Mouse (Mus musculus) hematopoietic stem cell, adult 5-6 weeks (primary cell): ENCODE measurements around the gene Wwp2. TPM values are rescaled to one million over a fixed set of nuclear protein-coding genes. Genes with fewer than 3 reads are reported as not detected.

Source experiments
- ATAC-seq, 2 experiments: fragments of 125-278 bp in 1 of 2; replicated peaks in 1 of 2; 2 replicates each; pipeline ENCODE4 v1.8.0; 2016 to 2017; ENCODE audit warnings: inconsistent platforms in 2 of 2, mild to moderate bottlenecking in 2 of 2, moderate number of reproducible peaks in 2 of 2, low read depth in 1 of 2, moderate TSS enrichment in 1 of 2; ENCODE audit not compliant: low FRiP score in 2 of 2, poor library complexity in 2 of 2, severe bottlenecking in 2 of 2, insufficient read depth in 1 of 2, low TSS enrichment in 1 of 2
- total RNA-seq: library from RNA; stranded (forward); fragments of 172-1452, 232-1000 nt; gene quantifications from 2 replicates; pipeline ENCODE4 v1.2.3, GENCODE M21; 2017

The Wwp2 gene
- total RNA-seq, 1 experiment from 2014 or later: 62.0 TPM

GRCm38 (mm10) chr8:107519860-107520259 lies 83.7 kb downstream of the Wwp2 start:
- ATAC-seq: peak; percentile 33; a peak in 1 of 4 replicates

DNA sequence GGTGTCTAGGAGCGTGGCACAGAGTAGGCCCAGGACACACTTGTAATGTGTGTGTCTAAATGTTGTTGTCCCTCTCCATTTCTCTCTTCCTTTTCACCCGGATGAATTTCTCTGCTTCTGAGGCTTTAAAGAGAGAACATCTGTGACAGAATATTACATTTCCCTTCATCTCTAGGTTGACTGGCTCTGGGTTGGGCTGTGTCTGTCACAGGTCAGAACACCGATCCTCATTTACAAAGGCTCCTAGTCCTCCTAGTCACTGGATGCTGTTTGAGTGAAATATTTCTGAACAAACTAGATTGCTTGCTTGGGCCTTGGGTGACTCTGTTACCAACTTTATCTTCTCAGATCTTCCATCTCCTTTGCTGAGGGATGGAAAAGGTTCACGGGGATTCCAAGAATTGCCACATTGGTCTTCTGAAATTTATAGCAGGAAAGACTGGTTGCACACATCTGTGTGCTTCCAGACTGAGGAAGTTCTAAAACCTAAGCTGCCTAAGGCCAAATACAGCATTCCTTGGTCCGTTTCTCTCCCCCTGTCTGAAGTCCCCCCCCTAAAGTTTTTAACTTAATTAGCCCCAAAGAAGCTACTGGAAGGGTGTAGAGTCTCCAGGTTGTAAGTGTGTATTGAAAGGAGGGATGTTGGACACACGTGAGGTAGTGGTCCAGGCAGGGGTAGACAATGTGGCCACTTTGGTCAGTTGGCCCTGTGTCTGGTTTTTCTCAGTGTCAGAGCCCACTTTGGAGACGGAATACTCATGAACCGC lies 85.8 kb downstream of the Wwp2 start:
- ATAC-seq: 0 out of 4 replicates have a peak, but pooled peaks of 1 of the 2 experiments have one; percentile 4

- peak; percentile 64 to 70 for ATAC-seq
Observed at GRCm38 (mm10) chr8:107522555-107522833, 86.3 kb downstream of the Wwp2 start.

DNA sequence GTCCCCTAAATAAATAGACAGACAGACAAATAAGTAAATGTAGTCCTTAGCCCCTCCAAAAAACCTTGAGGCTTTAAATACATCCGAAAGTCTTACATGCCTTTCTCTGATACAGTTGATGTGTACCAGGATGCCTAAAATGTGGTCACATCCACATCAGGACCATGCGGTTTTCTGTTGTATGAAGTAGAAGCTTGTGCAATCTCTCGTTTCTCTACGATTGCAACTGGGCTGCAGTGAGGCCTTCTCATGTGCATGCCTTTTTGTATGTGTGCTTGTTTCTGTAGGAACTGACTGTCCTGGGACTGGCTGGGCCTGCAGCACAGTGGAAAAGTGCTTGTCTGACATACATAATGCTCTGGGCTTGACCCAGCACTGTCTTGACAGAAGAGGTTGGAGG lies 88.4 kb downstream of the Wwp2 start:
- ATAC-seq: peak in 1 of 2 experiments; percentile 27; a peak in 1 of 4 replicates

DNA sequence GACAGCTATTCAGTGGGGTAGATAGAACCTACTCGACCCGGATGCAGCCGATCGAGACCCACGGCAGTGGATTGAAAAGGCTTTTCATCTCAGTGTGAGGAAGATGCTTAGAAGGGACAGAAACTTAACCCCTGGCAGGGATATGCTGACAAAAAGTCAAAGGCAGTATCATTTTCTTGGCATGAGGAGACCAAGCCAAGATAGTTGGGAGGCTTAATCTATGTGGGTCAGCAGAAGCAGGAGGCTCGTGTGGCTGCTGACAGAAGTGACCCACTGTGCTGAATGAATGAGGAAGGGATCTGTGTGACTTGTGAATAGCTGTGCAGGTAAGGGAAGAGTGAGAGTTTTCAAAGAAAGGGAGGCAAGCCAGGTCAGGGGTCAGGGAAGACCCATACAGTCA lies 92.6 kb downstream of the Wwp2 start:
- ATAC-seq: no peak

DNA sequence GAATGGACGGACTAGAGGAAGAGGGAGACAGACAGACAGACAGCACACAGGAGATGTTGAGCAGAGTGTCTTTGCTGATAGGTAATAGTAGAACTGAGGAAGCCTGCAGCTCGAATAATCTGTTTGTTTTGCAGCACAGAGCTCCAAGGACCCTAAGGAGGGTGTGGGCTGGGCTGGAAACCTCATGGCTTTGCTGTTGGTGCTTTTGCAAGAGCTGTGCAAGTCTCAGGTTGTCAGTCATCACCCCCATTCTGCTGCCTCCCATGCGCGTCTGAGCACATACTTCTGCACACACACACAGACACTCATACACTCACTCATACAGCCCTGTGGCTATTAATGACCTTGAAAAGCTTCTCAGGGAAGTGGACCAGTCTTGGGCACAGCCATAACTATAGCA lies 101.3 kb downstream of the Wwp2 start:
- no peak for ATAC-seq

DNA sequence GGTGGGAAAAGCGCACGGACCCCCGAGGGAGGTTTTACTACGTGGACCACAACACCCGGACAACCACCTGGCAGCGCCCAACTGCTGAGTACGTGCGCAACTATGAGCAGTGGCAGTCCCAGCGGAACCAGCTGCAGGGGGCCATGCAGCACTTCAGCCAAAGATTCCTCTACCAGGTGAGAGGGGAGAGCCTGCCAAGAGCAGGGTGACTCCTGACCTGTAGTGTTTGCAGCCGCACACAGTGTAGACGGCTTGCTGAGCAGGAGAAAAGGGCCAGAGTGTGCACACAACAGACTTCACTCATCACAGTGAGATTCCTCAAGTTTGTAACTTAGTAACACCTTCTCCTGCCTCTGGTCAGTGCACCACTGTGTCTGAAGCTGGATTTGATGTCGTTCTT lies 104.5 kb downstream of the Wwp2 start:
- 0 out of 4 replicates have a peak, but pooled peaks of 1 of the 2 experiments have one; percentile 12 for ATAC-seq

GRCm38 (mm10) chr8:107541369-107541768 lies 105.2 kb downstream of the Wwp2 start:
- ATAC-seq: peak; percentile 62 to 63; a peak in 3 of 4 replicates

GRCm38 (mm10) chr8:107542151-107542550 lies 106.0 kb downstream of the Wwp2 start:
- no peak for ATAC-seq

DNA sequence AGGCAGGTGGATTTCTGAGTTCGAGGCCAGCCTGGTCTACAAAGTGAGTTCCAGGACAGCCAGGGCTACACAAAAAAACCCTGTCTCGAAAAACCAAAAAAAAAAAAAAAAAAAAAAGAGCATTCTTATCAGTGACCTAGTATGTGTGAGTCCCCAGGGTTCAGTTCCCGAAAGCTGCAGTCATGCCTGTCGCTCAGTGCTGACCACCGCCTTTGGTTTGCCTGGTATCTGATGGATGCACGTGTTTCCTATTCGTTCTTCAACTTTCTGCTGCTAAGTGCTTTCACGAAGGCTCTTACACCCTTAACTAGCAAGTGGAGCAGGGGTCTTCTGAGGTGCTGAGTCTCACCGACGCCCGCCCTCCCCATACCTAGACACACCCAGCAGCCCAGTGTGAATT lies 107.5 kb downstream of the Wwp2 start:
- ATAC-seq: no peak

GRCm38 (mm10) chr8:107544211-107544610 lies 108.0 kb downstream of the Wwp2 start:
- no peak for ATAC-seq

GRCm38 (mm10) chr8:107544651-107545174 lies 108.5 kb downstream of the Wwp2 start:
- no peak for ATAC-seq

DNA sequence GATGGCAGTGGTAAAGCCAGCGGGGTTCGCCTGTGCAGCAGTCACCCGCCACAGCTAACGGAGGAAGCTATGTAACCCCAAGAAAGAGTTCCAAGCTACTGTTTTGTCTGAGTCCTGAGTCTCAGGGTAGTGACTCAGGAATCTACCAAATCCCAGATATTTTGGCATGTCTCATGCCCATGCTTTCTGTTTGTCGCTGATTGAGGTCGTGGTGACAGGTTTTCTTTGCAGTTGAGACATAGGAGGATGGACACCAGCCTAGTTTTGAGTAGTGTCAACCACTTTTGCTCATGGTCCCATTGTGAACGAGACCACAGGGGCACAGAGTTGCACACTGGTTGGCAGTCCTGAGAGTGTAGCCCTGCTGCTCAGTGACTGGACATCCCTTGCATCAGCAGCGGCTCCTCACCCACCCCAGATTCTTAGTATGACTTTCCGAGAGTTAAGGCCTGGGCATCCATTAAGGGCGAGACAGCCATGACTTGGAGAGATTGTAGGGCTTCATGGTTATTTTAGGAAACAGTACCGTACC lies 109.5 kb downstream of the Wwp2 start:
- no peak for ATAC-seq

- no peak for ATAC-seq
Observed at GRCm38 (mm10) chr8:107546154-107546553, 110.0 kb downstream of the Wwp2 start.

DNA sequence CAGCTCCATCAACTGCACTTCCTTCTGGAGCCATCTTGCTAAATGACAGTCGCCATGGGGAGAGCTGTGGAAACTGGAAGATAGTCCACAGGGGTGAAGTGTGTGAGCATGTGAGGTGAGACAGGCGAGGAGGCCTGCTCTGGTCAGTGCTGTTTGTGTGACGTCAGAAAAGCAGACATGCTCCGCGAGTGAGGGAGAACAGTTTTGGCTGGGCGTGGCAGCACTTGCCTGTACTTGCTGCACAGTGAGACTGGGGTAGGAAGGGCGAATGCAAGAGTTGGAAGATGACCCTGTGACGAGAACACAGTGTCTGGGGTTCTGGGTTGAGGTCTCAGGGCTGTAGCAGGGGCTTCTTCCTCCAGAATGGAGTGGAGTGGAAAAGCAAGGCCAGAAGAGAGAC lies 110.7 kb downstream of the Wwp2 start:
- ATAC-seq: no peak

DNA sequence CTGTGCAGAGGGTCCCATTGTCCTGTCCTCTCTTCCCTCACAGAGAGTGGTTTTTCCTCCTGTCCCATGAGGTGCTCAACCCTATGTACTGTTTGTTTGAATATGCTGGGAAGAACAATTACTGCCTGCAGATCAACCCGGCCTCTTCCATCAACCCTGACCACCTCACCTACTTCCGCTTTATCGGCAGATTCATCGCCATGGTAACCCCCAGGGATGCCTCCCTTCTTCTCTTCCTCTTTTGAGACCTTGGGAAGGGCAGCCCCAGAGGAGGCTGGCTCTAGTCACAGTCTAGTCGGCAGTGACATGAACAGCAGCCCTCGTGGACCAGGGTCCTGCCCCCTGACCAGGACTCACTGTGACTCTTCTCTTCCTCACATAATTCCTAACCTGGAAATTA lies 116.1 kb downstream of the Wwp2 start:
- peak; percentile 89 to 90 for ATAC-seq

- ATAC-seq: no peak
Observed at GRCm38 (mm10) chr8:107555231-107555630, 119.1 kb downstream of the Wwp2 start.

DNA sequence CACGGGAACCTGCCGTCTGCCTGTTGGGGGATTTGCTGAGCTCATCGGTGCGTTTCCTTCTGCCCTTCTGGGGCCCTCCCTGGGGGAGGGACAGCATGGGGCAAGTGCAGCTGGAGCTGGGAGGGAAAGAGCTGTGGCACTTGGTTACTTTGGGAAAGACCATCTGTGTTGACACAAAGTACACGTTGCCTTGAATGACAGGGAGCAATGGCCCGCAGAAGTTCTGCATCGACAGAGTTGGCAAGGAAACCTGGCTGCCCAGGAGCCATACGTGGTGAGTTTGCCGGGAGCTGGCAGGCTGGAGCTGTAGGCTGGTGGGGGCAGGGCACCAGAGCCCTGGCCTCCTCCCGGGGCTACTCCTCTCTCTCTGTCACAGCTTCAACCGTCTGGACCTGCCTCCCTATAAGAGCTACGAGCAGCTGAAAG lies 120.4 kb downstream of the Wwp2 start:
- ATAC-seq: no peak
